Mouse (Mus musculus) embryonic fibroblast, embryonic 13.5 days (primary cell): ENCODE results near the gene Hcn2.

Experiments
- CTCF ChIP-seq: IDR thresholded peaks from 2 replicates; pipeline ENCODE4 v1.5.1; 2011; ENCODE audit warnings: mild to moderate bottlenecking, control low read depth, low read length, moderate library complexity, borderline replicate concordance; ENCODE audit not compliant: insufficient read depth
- POLR2A ChIP-seq: IDR thresholded peaks from 2 replicates; pipeline ENCODE4 v1.6.1; 2011; ENCODE audit warnings: low read depth, mild to moderate bottlenecking, control low read depth, low read length, moderate library complexity

DNA sequence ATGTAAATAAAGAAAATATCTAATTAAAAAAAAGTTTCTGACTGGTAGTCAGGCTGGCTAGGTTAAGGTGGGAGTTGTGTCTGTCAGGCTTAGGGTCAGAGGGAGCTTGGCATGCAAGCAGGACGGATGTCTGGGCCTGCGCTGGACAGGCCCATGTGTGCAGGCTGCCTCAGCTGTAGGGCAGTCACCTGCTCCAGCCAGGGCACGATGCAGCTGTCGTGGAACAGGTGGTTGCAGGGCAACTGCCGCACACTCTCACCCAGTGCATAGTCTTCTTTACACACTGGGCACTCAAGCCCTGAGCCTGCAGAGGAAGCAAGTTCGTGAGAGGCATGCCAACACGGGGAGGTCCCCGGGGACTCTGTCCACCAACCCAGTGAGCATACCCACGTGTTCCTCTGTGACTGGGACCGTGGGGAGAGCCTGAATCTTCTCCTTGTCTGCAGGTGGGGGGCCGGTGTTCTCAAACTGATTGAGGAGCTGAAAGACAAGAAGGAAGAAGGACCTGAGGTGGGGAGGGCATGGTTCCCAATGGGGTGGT lies 44.2 kb downstream of the Hcn2 start:
- no peak for TF ChIP-seq CTCF
- TF ChIP-seq POLR2A: no peak
